Mouse (Mus musculus): ENCODE measurements around the gene Olfr508.

DNA sequence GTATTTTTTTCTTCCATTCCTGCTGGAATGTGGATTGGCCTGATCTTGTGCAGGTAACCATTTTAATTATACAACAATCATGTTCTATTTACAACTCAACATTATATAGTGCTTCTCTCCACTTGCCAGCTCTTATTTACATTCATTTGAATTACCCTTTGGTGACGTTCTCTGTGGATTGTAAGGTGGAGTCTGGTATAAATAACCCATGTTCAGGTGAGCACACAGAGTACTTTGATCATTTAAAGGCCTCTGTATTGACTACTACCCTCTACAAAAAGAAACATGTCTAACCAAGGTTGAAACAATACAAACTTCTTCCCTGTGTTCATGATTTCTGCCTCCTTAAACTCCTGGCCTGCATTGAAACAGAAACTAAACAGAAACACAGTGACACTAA, 41.3 kb downstream of the Olfr508 start:
- no peak for TF ChIP-seq POLR2A (IDR thresholded peaks at IDR 0.05; ENCODE audit: control insufficient read depth, extremely low read depth, insufficient read depth, low read length, poor library complexity)
- TF ChIP-seq CTCF (IDR thresholded peaks at IDR 0.05; ENCODE audit: borderline replicate concordance, control insufficient read depth, extremely low read depth, insufficient read depth, low read length, poor library complexity): no peak

Data from thymus, adult 2 months (tissue).